Mouse (Mus musculus) heart, embryonic 11.5 days (tissue): ENCODE measurements around the gene Gm973. TPM values are rescaled to one million over a fixed set of nuclear protein-coding genes. Genes with fewer than 3 reads are reported as not detected.

Source experiments
- ATAC-seq: fragments of 200-750 bp; cut with Nextera tagmentation; replicated peaks from 2 replicates; pipeline ENCODE4 v1.8.0; 2017; ENCODE audit warnings: moderate library complexity; ENCODE audit not compliant: insufficient number of reproducible peaks, low FRiP score, low TSS enrichment
- H3K27ac ChIP-seq: fragments of 300-500 bp; sonication (generic); 2 replicates; pipeline ENCODE4 v1.5.1; 2014; ENCODE audit warnings: mild to moderate bottlenecking, low read depth, low read length
- H3K27me3 ChIP-seq: fragments of 300-500 bp; sonication (generic); 2 replicates; pipeline ENCODE4 v1.6.1; 2014; ENCODE audit warnings: mild to moderate bottlenecking, low read length, mixed read lengths; ENCODE audit not compliant: control insufficient read depth, insufficient read depth
- H3K36me3 ChIP-seq: fragments of 300-500 bp; sonication (generic); 2 replicates; pipeline ENCODE4 v1.6.1; 2014; ENCODE audit warnings: mild to moderate bottlenecking, low read length, moderate library complexity, mixed read lengths; ENCODE audit not compliant: control insufficient read depth, insufficient read depth
- H3K4me1 ChIP-seq: fragments of 300-500 bp; sonication (generic); 2 replicates; pipeline ENCODE4 v1.6.1; 2014; ENCODE audit warnings: low read length; ENCODE audit not compliant: control insufficient read depth, insufficient read depth
- H3K4me2 ChIP-seq: fragments of 300-500 bp; sonication (generic); 2 replicates; pipeline ENCODE4 v1.6.1; 2014; ENCODE audit warnings: mild to moderate bottlenecking, moderate library complexity
- H3K4me3 ChIP-seq: fragments of 300-500 bp; sonication (generic); 2 replicates; pipeline ENCODE4 v1.5.1; 2014; ENCODE audit warnings: low read depth, low read length
- H3K9ac ChIP-seq: fragments of 300-500 bp; sonication (generic); 2 replicates; pipeline ENCODE4 v1.6.1; 2014; ENCODE audit warnings: mild to moderate bottlenecking, low read depth, low read length, moderate library complexity
- H3K9me3 ChIP-seq: fragments of 300-500 bp; sonication (generic); replicated peaks from 2 replicates; pipeline ENCODE4 v1.6.1; 2016; ENCODE audit warnings: low read length; ENCODE audit not compliant: control insufficient read depth
- WGBS: fragments of 180-500 bp; shearing (Covaris S2); extraction: QIAGEN DNeasy Blood & Tissue Kit; methylation state at CpG from one replicate; pipeline ENCODE4 v1.1.7; 2014; ENCODE audit not compliant: insufficient replicate concordance; 5-methylcytosine and 5-hydroxymethylcytosine counted together
- polyA plus RNA-seq: library from polyadenylated mRNA; unstranded; fragments of >200 nt; fragmentation: Nextera tagmentation; extraction: Ambion mirVana; gene quantifications from 2 replicates; pipeline ENCODE4 v1.2.1, GENCODE M21; 2014

Gene Gm973
- 0.17 TPM in 1 of 2 replicates, not detected in the other for polyA plus RNA-seq

DNA sequence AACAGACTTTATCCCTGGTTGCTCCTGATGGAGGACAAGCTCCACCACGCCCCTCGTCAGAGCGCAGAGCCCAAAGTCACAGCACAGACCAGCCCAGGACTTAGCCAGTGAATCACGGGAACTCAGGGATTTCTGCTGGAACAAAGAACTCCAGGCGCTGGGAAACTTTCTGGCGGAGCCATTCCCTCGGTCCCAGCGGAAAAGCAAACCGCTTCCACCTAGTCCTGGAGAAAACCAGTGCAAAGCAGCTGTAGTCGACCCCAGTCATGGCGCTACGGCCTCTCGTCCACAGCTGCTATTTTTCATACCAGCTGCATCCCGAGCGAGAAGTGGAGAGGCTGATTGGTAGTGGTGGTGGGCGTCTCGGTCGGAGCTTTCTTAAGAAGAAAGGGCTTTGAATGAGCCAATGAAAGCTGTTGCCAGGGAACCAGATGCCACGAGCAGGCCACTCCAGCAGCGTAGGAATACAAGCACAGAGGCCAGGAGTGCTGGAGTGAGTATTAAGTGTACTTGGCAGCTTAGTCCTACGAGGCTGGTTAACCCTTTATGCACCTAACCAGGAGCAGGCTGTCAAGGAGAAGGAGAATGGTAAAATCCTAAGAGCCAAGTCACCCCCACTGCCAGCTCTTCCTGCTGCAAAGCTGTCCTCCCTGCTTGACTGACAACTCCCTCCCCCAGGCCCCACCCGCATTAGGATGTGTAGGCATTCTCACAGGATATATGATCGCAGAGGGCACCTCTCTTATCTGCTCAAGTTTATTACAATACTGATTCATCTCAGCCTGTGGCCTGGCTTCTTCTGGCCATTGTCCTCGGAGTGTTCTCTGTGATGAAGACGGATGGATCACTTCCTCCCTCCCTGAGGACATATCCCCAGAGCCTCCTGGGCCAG, at the start of gene Gm973:
Gene Gm973, plus strand, starts transcription at position 239 of the 892 bp plus-strand sequence.
- ATAC-seq: peak; percentile 67; the same call in 1 of the 2 replicates
- peak within 1 kb of the TSS; percentile 42 for H3K4me3 ChIP-seq
- WGBS: 5% methylated on average over 25 of the region's 25 CpGs

DNA sequence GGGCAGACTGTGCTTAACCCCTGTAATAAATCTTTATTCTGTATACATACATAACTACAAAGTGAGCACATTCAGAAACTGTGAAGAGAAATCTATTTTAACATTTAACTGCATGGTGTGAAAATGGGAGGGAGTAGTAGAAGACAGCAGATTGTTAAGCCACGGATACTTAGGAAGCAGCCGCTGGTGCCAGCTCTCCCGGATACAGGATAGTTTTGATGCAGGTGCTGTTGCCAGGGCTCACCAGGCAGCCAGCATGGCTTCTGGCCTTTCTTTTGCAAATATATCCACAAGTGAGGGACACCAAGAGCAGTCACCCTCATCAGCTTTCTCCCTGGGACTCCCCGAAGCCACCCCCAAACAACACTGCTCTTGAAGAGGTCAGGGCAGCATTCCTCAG, 46.9 kb upstream of the Gm973 start:
- no peaks in the 10 kb centered on the region for H3K9me3 ChIP-seq
- no peak overlapping the region for H3K4me3 ChIP-seq
- no peak overlapping the region for H3K27ac ChIP-seq
- H3K4me1 ChIP-seq: peaks cover 4% of the 10 kb centered on the region; the same call in 1 of the 2 replicates
- H3K4me2 ChIP-seq: no peak overlapping the region
- no peaks in the 10 kb centered on the region for H3K36me3 ChIP-seq
- ATAC-seq: no peak
- H3K27me3 ChIP-seq: peaks cover 13% of the 10 kb centered on the region
- no peak overlapping the region for H3K9ac ChIP-seq
- 42% methylated on average over 4 of the region's 4 CpGs for WGBS

More for the DNA sequence above, at the start of gene Gm973:
- no peaks in the 10 kb centered on the region for H3K9me3 ChIP-seq
- peaks cover 11% of the 10 kb centered on the region for H3K4me1 ChIP-seq
- H3K4me2 ChIP-seq: peak within 1 kb of the TSS; percentile 74
- peak within 1 kb of the TSS; percentile 54 for H3K27ac ChIP-seq
- peak within 1 kb of the TSS; percentile 71 for H3K9ac ChIP-seq
- H3K36me3 ChIP-seq: no peaks in the 10 kb centered on the region
- H3K27me3 ChIP-seq: peaks cover 3% of the 10 kb centered on the region; the same call in 1 of the 2 replicates

DNA sequence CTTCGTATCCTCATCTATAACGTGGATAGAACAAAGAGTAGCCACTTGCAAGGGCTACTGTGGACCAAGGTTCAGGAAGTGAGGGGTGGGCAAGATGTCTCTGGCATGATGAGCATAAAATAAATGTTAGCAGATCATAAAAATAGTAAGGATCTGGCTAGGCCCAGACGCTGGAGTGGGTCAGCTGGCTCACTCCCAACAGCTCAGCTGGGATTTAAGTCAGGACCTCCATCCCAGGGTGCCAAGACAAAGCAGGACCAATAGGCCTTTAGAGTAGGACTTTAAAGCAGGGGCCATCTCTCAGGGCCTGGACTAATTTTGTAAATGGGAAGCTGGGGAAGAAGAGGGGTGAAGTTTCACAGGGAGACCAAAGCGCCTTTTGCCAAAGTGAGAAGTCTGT, 45.3 kb upstream of the Gm973 start:
- Histone ChIP-seq H3K27me3 (peaks cover 25% of the 10 kb centered on the region), H3K4me1 (peaks cover 6% of the 10 kb centered on the region; the same call in 1 of the 2 replicates), H3K9ac (no peak overlapping the region), H3K9me3 (no peaks in the 10 kb centered on the region), H3K4me3 (no peak overlapping the region), H3K36me3 (no peaks in the 10 kb centered on the region), H3K4me2 (no peak overlapping the region), H3K27ac (no peak overlapping the region)
- ATAC-seq: no peak
- 41% methylated on average over 4 of the region's 4 CpGs for WGBS

DNA sequence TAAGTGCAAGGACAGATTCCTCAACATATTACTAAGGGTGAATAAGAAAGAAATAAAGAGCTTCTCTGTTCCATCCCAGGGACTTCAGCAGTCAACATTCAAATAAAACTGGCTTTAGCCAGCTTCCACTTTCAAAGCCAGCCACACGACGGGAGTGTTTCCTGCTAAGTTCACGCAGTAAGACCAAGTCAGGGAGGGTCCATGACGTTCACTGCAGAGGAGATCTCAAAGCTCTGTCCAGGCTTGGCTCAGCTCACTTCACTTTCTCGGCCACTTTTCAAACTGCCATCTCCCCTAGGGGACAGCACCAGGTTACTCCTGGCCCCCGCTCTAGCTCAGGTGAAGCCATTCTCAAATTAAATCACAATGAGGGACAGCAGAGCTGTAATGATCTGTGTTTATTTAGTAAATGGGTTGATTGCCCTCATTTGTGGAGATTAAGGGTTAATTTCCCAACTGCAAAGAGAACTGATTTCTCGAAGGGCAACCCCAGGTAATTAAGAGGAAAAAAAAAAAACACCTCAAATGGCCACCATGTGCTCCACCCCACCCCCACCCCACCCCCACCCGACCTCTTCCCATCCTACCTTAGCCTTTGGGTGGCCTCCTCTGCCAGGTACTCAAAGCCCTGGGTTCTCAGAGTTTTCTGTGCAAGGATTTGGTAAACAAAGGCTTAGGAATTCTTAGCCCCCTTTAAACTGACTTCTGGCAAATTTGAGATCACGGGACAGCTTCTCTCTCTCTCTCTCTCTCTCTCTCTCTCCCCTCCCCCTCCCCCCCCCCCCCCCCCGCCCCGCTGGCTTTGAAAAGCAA, 43.5 kb upstream of the Gm973 start:
- Histone ChIP-seq H3K27me3 (peaks cover 32% of the 10 kb centered on the region), H3K36me3 (no peaks in the 10 kb centered on the region), H3K27ac (no peak overlapping the region), H3K4me2 (0 out of 2 replicates have a peak overlapping the region, but pooled peaks have one; percentile 6), H3K4me3 (no peak overlapping the region), H3K9me3 (no peaks in the 10 kb centered on the region), H3K9ac (no peak overlapping the region), H3K4me1 (peaks cover 6% of the 10 kb centered on the region; the same call in 1 of the 2 replicates)
- ATAC-seq: no peak
- 10% methylated on average over 9 of the region's 11 CpGs for WGBS

DNA sequence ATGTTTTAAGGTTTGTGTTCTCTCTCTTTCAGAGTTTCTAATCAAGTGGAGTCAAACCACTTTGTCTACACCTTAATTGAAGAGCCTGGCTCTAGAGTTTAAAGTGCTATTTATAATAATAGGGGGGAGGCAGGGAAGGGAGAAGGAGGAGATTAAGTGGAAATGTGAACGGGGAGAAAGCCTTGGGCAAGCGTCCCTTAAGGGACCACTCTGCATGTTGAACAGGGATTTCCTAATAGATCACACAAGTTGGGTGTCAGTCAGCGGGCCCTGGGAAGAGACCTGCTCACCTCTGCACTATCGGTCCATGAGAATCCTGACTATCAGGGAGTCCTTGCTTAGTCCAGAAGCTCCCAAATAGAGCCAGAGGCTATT, 42.9 kb upstream of the Gm973 start:
- 9% methylated on average over 4 of the region's 4 CpGs for WGBS
- H3K4me1 ChIP-seq: peaks cover 6% of the 10 kb centered on the region; the same call in 1 of the 2 replicates
- no peaks in the 10 kb centered on the region for H3K9me3 ChIP-seq
- no peak for ATAC-seq
- no peaks in the 10 kb centered on the region for H3K36me3 ChIP-seq
- H3K4me3 ChIP-seq: no peak overlapping the region
- H3K27ac ChIP-seq: no peak overlapping the region
- H3K27me3 ChIP-seq: peaks cover 32% of the 10 kb centered on the region
- peak overlapping the region; percentile 14; the same call in 1 of the 2 replicates for H3K4me2 ChIP-seq
- H3K9ac ChIP-seq: no peak overlapping the region

DNA sequence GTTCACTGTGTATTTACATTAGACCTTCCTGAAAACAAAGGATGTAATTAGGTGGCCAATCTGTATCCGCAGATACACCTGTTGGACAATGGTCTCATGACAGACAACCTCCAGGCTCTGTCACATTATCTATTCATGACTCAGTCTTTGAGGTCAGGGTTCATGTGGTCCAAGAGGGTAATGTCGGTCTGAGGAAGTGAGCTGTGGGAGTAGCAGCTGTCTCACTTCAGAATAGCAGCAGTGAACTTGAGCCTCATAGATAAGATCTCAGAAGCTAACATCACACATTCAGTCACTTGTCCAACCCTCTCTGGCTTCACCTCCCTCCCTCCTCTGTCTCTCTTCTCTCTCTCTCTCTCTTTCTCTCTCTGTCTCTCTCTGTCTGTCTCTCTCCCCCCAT, 40.4 kb upstream of the Gm973 start:
- 25% methylated on average over 2 of the region's 2 CpGs for WGBS
- Histone ChIP-seq H3K4me3 (no peak overlapping the region), H3K9me3 (no peaks in the 10 kb centered on the region), H3K9ac (no peak overlapping the region), H3K36me3 (no peaks in the 10 kb centered on the region), H3K27ac (no peak overlapping the region), H3K4me2 (no peak overlapping the region), H3K4me1 (peaks cover 6% of the 10 kb centered on the region; the same call in 1 of the 2 replicates), H3K27me3 (peaks cover 27% of the 10 kb centered on the region)
- ATAC-seq: no peak

DNA sequence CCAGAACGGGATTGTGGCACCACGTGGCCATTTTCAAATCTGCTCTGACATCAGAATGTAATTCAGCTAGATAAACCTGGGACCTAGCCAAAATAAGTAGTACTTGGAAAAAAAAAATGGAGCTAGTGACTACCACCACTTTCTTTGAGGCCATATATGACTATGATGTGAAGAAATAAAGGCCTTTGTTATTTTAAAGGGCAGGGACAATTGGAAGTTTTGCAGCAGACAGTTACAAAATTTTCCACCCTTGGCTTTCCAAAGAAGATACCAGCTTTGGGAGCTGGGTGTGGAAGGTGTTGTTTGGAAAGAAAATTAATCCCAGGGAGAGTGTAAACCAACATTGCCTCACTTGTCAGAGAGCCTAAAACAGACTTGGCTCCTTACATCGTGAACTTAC, 37.2 kb upstream of the Gm973 start:
- Histone ChIP-seq H3K4me2 (no peak overlapping the region), H3K36me3 (no peaks in the 10 kb centered on the region), H3K9ac (no peak overlapping the region), H3K4me3 (no peak overlapping the region), H3K9me3 (no peaks in the 10 kb centered on the region), H3K27me3 (peaks cover 30% of the 10 kb centered on the region), H3K27ac (no peak overlapping the region), H3K4me1 (peaks cover 12% of the 10 kb centered on the region)
- 68% methylated on average over 3 of the region's 3 CpGs for WGBS
- no peak for ATAC-seq

DNA sequence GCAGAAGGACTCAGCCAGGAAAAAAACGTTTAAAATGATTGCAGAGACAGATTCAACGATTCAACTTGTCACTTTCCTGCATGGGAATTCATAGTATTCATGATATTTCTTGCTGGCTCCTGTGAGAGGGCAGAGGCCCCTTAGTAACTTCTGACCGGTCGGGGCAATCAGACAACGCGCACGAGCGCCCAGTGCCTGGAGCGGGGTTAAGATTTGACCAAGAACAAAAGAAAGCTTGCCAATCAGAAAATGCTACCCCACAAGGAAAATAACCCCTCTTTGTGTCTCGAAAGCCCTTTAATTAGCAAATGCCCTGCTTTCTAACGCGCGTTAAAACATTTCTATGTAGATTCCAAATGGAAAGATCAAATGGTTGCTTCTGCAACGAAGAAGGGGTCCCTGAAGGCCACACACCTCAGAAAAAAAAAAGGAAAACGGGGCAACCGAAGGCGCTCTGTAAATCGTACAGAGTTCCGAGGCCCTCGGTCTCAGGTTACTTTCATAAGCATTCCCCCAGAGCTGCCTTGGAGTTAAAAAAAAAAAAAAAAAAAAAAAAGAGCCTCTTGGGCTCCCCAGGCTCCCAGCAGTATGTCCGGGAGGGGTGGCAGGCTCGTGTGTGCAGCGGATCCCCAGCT, 35.1 kb upstream of the Gm973 start:
- no peaks in the 10 kb centered on the region; the same call in 1 of the 2 replicates for H3K36me3 ChIP-seq
- ATAC-seq: no peak
- peak overlapping the region; percentile 80 for H3K4me2 ChIP-seq
- peak overlapping the region; percentile 76 for H3K4me3 ChIP-seq
- peak overlapping the region; percentile 75 for H3K9ac ChIP-seq
- H3K27ac ChIP-seq: peak overlapping the region; percentile 89
- H3K9me3 ChIP-seq: no peaks in the 10 kb centered on the region
- H3K4me1 ChIP-seq: peaks cover 16% of the 10 kb centered on the region
- WGBS: 3% methylated on average over 23 of the region's 23 CpGs
- peaks cover 24% of the 10 kb centered on the region for H3K27me3 ChIP-seq
